Mouse (Mus musculus): Measurements from ENCODE around the gene Gm49333.

GRCm38 (mm10) chr16:20673706-20674303 lies 62.4 kb downstream of the Gm49333 start:
- TF ChIP-seq FLI1 (IDR thresholded peaks at IDR 0.05; ENCODE audit: low read length) (no peak), GATA1 (IDR thresholded peaks at IDR 0.05; ENCODE audit: borderline replicate concordance, low read length) (no peak)

Measured in megakaryocyte, embryonic 14.5 days (primary cell).